Mouse (Mus musculus) left cerebral cortex, adult 2 months (tissue): ENCODE measurements around the gene Fkbp6. TPM values are rescaled to one million over a fixed set of nuclear protein-coding genes. Genes with fewer than 3 reads are reported as not detected.

Source experiments
- DNase-seq, 2 experiments: peaks; one replicate each; pipeline ENCODE4 v3.0.0; 2021 to 2022; ENCODE audit warnings: low spot score in 2 of 2, mixed read lengths in 1 of 2; ENCODE audit errors: extremely low spot score in 1 of 2
- H3K27ac ChIP-seq: fragments of 200-600 bp; 2 replicates; pipeline ENCODE4 v1.8.1; 2022
- H3K4me3 ChIP-seq: fragments of 200-600 bp; 2 replicates; pipeline ENCODE4 v1.8.1; 2022
- CTCF ChIP-seq: fragments of 200-600 bp; IDR thresholded peaks from 2 replicates; pipeline ENCODE4 v1.8.1; 2022; ENCODE audit warnings: antibody characterized with exemption, mild to moderate bottlenecking, moderate library complexity
- intact Hi-C: fragments of 180-260 bp; cut with DNase I; formaldehyde crosslinking; loops from one replicate; pipeline ENCODE4 v1.15.1; 2025
- total RNA-seq, 2 experiments: library from RNA; stranded (reverse); gene quantifications; 2 replicates each; pipeline ENCODE4 v1.2.3; 2021

Fkbp6 gene
- total RNA-seq, 2 experiments from 2014 or later, result 0.44 TPM; not detected in 1

- no peak for TF ChIP-seq CTCF
- Histone ChIP-seq H3K27ac (no peak overlapping the region), H3K4me3 (no peak overlapping the region)
- intact Hi-C loops, result no loop called here
- DNase-seq, result no peak
These were observed 2.3 kb downstream of the Fkbp6 start for GRCm38 (mm10) chr5:135347511-135348011.

DNA sequence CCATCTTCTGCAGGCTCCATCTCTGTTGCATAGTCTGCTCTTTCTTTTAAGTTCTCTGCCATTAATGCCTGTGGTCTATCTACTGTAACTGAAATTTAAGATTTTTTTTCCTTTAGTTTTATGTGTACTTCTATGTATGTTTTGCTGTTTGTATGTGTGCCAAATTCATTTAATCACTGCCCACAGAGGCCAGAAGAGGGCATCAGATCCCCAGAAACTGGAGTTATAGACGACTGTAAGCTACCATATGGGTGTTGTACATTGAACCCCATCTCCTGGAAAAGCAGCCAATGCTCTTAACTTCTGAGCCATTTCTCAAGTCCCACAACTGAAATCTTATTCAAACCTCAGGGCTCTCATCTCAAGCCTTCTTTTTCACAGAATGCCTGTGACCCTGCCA lies 3.4 kb downstream of the Fkbp6 start:
- Histone ChIP-seq H3K27ac (no peak overlapping the region), H3K4me3 (no peak overlapping the region)
- intact Hi-C loops, result no loop called here
- TF ChIP-seq CTCF, result peak; percentile 26
- DNase-seq, result no peak

GRCm38 (mm10) chr5:135345989-135346388 lies 3.9 kb downstream of the Fkbp6 start:
- TF ChIP-seq CTCF, result no peak
- no peak overlapping the region for H3K4me3 ChIP-seq
- no peak overlapping the region for H3K27ac ChIP-seq
- intact Hi-C loops, result no loop called here
- DNase-seq, result no peak

- intact Hi-C loops, result no loop called here
- no peak for DNase-seq
- Histone ChIP-seq H3K4me3 (no peak overlapping the region), H3K27ac (no peak overlapping the region)
- peak; percentile 11 for TF ChIP-seq CTCF
These were observed 12.3 kb downstream of the Fkbp6 start for GRCm38 (mm10) chr5:135337575-135337974.

- Histone ChIP-seq H3K4me3 (no peak overlapping the region), H3K27ac (no peak overlapping the region)
- intact Hi-C loops, result no loop called here
- no peak for TF ChIP-seq CTCF
- DNase-seq, result no peak
These were observed 18.7 kb downstream of the Fkbp6 start for GRCm38 (mm10) chr5:135331161-135331560.

DNA sequence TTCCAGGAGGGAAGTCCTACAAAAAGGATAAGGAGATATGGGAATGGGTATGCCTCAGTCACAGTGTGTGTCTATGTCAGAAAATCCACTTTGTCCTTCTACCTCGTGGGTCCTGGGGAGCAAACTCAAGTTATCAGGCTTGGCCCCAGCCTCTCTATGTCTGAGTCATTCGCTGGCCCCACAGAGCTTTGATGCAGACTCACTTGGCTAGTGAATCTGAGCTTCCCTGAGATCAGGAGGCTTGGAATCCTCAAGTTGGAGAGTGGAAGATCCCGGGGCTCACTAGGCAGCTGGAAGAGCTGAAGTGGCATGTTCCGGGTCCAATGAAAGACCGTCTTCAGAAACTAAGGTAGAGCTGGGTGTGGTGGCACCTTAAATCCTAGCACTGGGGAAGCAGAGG lies 19.6 kb downstream of the Fkbp6 start:
- Histone ChIP-seq H3K4me3 (no peak overlapping the region), H3K27ac (no peak overlapping the region)
- intact Hi-C loops, result no loop called here
- no peak for DNase-seq
- no peak for TF ChIP-seq CTCF

DNA sequence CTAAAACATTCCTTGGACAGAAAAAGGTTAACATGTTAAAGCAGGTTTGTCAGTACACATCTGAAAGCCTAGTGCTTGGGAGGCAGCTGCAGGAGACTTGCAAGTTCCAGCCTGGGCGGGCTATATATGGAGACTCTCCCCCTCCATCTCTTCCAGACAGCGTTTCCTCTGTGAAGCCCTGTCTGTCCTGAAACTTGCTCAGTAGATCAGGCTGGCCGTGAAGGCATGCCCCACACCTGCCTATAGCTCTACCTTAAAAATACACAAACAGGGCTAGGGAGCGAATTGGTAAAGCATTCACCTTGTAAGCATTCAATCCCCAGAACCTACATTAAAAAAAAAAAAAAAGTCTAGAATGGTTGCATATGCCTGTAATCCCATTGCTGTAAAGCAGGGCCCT lies 20.4 kb downstream of the Fkbp6 start:
- intact Hi-C loops, result no loop called here
- no peak for TF ChIP-seq CTCF
- H3K27ac ChIP-seq, result no peak overlapping the region
- DNase-seq, result no peak
- no peak overlapping the region for H3K4me3 ChIP-seq

GRCm38 (mm10) chr5:135326121-135326659 lies 23.7 kb downstream of the Fkbp6 start:
- no peak for TF ChIP-seq CTCF
- Histone ChIP-seq H3K27ac (no peak overlapping the region), H3K4me3 (no peak overlapping the region)
- DNase-seq, result no peak
- intact Hi-C loops, result no loop called here

DNA sequence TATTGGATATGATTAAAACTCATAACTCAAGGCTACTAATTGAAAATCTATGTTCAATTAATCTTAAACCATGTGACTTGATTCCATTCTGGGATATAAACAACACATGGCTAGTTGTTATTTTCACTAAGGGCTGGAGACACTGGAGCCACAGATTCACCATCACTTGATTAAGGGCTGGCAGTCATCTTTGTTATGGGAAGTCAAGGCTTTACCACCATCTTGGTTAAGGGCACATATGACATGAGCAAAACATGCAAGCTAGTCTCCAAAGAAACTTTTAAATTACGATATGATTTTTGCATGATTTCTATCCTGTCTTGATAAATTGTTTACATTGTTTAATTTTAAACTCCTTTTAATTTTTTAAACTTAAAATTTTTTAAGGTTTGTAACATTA lies 27.6 kb downstream of the Fkbp6 start:
- no peak for TF ChIP-seq CTCF
- DNase-seq, result no peak
- intact Hi-C loops, result no loop called here
- no peak overlapping the region for H3K27ac ChIP-seq
- no peak overlapping the region for H3K4me3 ChIP-seq

DNA sequence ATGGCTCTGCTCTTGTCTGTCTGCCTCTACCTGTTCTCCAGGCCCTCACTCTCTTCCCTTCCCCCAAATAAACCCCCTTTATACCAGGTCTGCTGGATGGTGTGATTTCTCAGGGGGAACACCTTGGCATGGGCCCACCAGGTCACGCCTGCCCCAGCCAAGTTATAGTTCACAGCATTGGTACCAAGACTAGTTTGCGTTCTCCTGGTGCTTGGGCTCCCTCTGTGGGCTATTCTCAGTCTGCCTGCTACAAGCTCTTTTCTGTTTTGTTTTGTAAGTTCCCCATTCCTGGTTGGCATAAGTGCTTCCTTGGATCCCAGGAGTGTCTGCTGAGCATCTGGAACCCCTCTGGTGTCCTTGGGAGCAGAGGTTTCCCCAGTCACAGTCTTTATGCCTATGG lies 30.0 kb downstream of the Fkbp6 start:
- intact Hi-C loops, result no loop called here
- peak; percentile 14; the same call in 1 of the 2 replicates for TF ChIP-seq CTCF
- DNase-seq, result no peak
- H3K4me3 ChIP-seq, result no peak overlapping the region
- H3K27ac ChIP-seq, result no peak overlapping the region

GRCm38 (mm10) chr5:135316177-135316576 lies 33.7 kb downstream of the Fkbp6 start:
- H3K4me3 ChIP-seq, result no peak overlapping the region
- intact Hi-C loops, result no loop called here
- H3K27ac ChIP-seq, result no peak overlapping the region
- no peak for TF ChIP-seq CTCF
- DNase-seq, result no peak

GRCm38 (mm10) chr5:135306321-135306965 lies 43.4 kb downstream of the Fkbp6 start:
- no peak for DNase-seq
- no peak for TF ChIP-seq CTCF
- intact Hi-C loops, result no loop called here
- Histone ChIP-seq H3K27ac (no peak overlapping the region), H3K4me3 (no peak overlapping the region)

DNA sequence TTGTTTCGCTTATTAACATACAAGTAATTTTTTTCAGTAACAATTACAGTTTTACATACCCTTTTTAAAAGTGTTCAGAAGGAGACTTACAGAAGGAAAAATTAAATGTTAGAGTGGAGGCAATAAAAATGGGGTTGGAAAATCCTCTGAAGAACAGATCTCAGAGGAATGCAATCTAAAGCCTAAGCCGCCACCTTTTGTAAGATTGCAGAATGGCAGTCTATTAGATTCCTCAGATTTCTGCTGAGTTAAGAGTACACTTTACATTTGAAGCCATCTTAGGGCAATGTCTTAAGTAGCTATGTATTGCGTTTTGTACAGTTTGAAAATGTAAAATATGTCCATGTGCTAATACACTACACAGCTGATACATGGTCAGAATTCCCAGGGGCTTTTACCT lies 47.4 kb downstream of the Fkbp6 start:
- intact Hi-C loops, result no loop called here
- no peak; the same call in 1 of the 2 replicates for TF ChIP-seq CTCF

More for the DNA sequence above, 47.4 kb downstream of the Fkbp6 start:
- no peak overlapping the region for H3K4me3 ChIP-seq
- no peak overlapping the region for H3K27ac ChIP-seq
- no peak for DNase-seq
